Mouse (Mus musculus): ENCODE data around the gene Ackr4. TPM values are rescaled to one million over a fixed set of nuclear protein-coding genes. Genes with fewer than 3 reads are reported as not detected.

Ackr4 gene
- polyA plus RNA-seq, 1 experiment from 2014 or later: 1.1 TPM

DNA sequence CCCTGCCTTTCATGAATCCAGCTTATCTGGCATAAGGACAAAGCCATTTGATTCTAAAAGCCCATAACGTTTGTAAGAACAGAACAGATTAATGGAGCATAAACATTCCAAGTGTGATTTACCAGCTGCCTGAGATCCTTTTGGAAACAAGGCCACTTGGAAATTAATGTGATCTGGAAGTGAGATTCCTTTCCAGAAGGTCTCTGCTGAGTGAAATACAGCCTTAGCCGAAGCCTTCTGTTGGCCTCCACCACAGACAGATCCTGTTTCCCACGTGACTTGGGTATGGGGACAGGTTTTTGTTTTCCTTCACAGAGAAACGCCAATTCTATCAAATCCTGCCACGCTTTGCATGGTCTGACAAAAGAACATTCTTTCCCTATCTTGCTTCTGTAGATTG, 3.1 kb downstream of the Ackr4 start:
- Histone ChIP-seq H3K36me3 (ENCODE audit: control insufficient read depth, insufficient read depth, low read length) (no peaks in the 10 kb centered on the region), H3K4me3 (ENCODE audit: low read depth, low read length) (no peak overlapping the region), H3K4me2 (ENCODE audit: low read length) (no peak overlapping the region), H3K27me3 (ENCODE audit: control insufficient read depth, insufficient read depth, low read depth, low read length) (no peaks in the 10 kb centered on the region), H3K9me3 (replicated peaks; ENCODE audit: control insufficient read depth, low read length, poor library complexity, severe bottlenecking) (no peaks in the 10 kb centered on the region), H3K4me1 (ENCODE audit: control insufficient read depth, insufficient read depth, low read length) (peaks cover 10% of the 10 kb centered on the region), H3K9ac (ENCODE audit: low read depth, low read length) (no peak overlapping the region), H3K27ac (ENCODE audit: low read length) (no peak overlapping the region)
- WGBS: 31% methylated on average over 5 of the region's 5 CpGs
- ATAC-seq: no peak

DNA sequence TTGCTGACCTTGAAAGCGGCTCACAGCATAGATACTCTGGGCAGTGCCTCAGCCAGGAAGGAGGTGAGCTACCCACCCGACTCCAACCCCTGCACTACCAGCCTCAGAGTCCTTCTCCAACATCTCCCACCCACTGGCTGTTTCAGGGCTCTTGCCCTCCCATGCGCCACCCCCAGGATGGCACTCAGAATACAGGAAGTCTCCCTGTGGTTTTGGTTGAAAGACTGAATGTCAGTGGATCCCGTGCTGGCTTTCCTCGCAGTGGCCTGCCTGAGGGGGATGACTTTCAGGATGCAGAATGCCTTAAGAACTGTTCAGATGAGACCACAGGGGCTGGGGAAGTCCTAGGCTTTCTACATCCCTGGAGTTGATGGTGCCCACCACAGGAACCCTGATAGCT, 3.6 kb downstream of the Ackr4 start:
- no peak for ATAC-seq
- H3K9me3 ChIP-seq (replicated peaks; ENCODE audit: control insufficient read depth, low read length, poor library complexity, severe bottlenecking): no peaks in the 10 kb centered on the region
- no peaks in the 10 kb centered on the region for H3K27me3 ChIP-seq (ENCODE audit: control insufficient read depth, insufficient read depth, low read depth, low read length)
- no peak overlapping the region for H3K27ac ChIP-seq (ENCODE audit: low read length)
- H3K36me3 ChIP-seq (ENCODE audit: control insufficient read depth, insufficient read depth, low read length): no peaks in the 10 kb centered on the region
- H3K4me3 ChIP-seq (ENCODE audit: low read depth, low read length): no peak overlapping the region
- no peak overlapping the region for H3K4me2 ChIP-seq (ENCODE audit: low read length)
- no peak overlapping the region for H3K9ac ChIP-seq (ENCODE audit: low read depth, low read length)
- peaks cover 6% of the 10 kb centered on the region for H3K4me1 ChIP-seq (ENCODE audit: control insufficient read depth, insufficient read depth, low read length)
- 78% methylated on average over 5 of the region's 5 CpGs for WGBS

- no peaks in the 10 kb centered on the region for H3K27me3 ChIP-seq (ENCODE audit: control insufficient read depth, insufficient read depth, low read depth, low read length)
- H3K4me1 ChIP-seq (ENCODE audit: control insufficient read depth, insufficient read depth, low read length): no peaks in the 10 kb centered on the region
- H3K27ac ChIP-seq (ENCODE audit: low read length): no peak overlapping the region
- H3K9ac ChIP-seq (ENCODE audit: low read depth, low read length): no peak overlapping the region
- H3K4me3 ChIP-seq (ENCODE audit: low read depth, low read length): no peak overlapping the region
- H3K4me2 ChIP-seq (ENCODE audit: low read length): no peak overlapping the region
- no peaks in the 10 kb centered on the region for H3K36me3 ChIP-seq (ENCODE audit: control insufficient read depth, insufficient read depth, low read length)
- no peak for ATAC-seq
- 88% methylated on average over 5 of the region's 5 CpGs for WGBS
- H3K9me3 ChIP-seq (replicated peaks; ENCODE audit: control insufficient read depth, low read length, poor library complexity, severe bottlenecking): no peaks in the 10 kb centered on the region
Measured at GRCm38 (mm10) chr9:104109151-104109550, 17.6 kb downstream of the Ackr4 start.

DNA sequence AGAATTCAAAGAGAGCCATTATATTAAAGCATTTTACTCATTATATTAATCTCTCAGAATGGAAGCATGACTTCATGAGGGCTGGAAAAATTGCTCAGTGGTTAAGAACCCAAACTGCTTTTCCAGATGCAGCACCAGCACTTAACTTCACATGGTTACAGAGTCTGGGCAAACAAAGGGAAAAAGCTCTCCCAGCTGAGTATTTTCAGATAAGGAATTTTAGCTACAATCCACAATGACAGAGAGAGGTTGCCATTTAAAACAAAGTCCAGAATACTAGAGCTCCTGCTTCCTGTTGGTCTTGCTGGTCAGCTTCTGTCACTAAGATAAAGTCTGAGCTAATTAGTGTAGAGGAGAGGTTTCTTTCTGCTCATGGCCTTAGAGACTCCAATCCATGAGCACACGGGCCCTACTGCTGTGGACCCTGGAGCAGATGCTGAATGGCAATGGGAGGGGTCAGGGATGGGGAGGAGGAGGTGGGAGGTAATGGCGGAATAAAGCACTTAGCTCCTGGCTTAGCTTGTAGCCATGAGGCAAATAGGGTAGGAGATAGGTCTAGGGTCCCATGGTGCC, 18.1 kb downstream of the Ackr4 start:
- WGBS: 68% methylated on average over 2 of the region's 2 CpGs
- no peak overlapping the region for H3K4me2 ChIP-seq (ENCODE audit: low read length)
- no peaks in the 10 kb centered on the region for H3K4me1 ChIP-seq (ENCODE audit: control insufficient read depth, insufficient read depth, low read length)
- no peak overlapping the region for H3K9ac ChIP-seq (ENCODE audit: low read depth, low read length)
- no peak overlapping the region for H3K4me3 ChIP-seq (ENCODE audit: low read depth, low read length)
- no peak for ATAC-seq
- H3K27ac ChIP-seq (ENCODE audit: low read length): no peak overlapping the region
- H3K36me3 ChIP-seq (ENCODE audit: control insufficient read depth, insufficient read depth, low read length): no peaks in the 10 kb centered on the region
- no peaks in the 10 kb centered on the region for H3K9me3 ChIP-seq (replicated peaks; ENCODE audit: control insufficient read depth, low read length, poor library complexity, severe bottlenecking)
- H3K27me3 ChIP-seq (ENCODE audit: control insufficient read depth, insufficient read depth, low read depth, low read length): no peaks in the 10 kb centered on the region

DNA sequence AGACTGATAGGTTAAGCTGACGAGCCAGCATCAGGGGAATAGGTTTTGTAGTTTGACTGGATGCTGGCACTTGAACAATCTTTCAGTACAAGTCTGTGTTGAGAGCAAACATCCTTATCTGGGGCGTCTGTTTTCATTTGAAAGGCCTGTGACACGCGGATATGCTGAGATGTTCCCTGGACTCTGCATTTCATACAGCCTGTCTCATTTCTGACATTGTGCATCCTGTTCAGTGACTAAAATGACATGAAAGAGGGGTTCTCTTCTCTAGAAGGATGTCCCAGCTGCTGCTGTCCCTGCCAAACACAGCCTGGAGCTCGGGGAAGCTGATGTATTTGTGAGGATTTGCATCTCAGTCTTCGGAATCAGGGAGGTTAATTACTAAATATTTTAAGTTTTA, 19.3 kb downstream of the Ackr4 start:
- 77% methylated on average over 6 of the region's 6 CpGs for WGBS
- H3K27ac ChIP-seq (ENCODE audit: low read length): no peak overlapping the region
- H3K4me3 ChIP-seq (ENCODE audit: low read depth, low read length): no peak overlapping the region
- ATAC-seq: no peak
- H3K27me3 ChIP-seq (ENCODE audit: control insufficient read depth, insufficient read depth, low read depth, low read length): no peaks in the 10 kb centered on the region
- H3K9ac ChIP-seq (ENCODE audit: low read depth, low read length): no peak overlapping the region
- H3K4me2 ChIP-seq (ENCODE audit: low read length): no peak overlapping the region
- no peaks in the 10 kb centered on the region; the same call in 1 of the 2 replicates for H3K4me1 ChIP-seq (ENCODE audit: control insufficient read depth, insufficient read depth, low read length)
- no peaks in the 10 kb centered on the region for H3K36me3 ChIP-seq (ENCODE audit: control insufficient read depth, insufficient read depth, low read length)
- H3K9me3 ChIP-seq (replicated peaks; ENCODE audit: control insufficient read depth, low read length, poor library complexity, severe bottlenecking): no peaks in the 10 kb centered on the region

- ATAC-seq: no peak
- 87% methylated on average over 9 of the region's 9 CpGs for WGBS
Measured at GRCm38 (mm10) chr9:104106930-104107329, 19.8 kb downstream of the Ackr4 start.

GRCm38 (mm10) chr9:104104986-104105385, 21.7 kb downstream of the Ackr4 start:
- H3K36me3 ChIP-seq (ENCODE audit: control insufficient read depth, insufficient read depth, low read length): no peaks in the 10 kb centered on the region
- no peak overlapping the region for H3K4me2 ChIP-seq (ENCODE audit: low read length)
- H3K9ac ChIP-seq (ENCODE audit: low read depth, low read length): no peak overlapping the region
- no peak for ATAC-seq
- no peaks in the 10 kb centered on the region for H3K27me3 ChIP-seq (ENCODE audit: control insufficient read depth, insufficient read depth, low read depth, low read length)
- no peaks in the 10 kb centered on the region for H3K9me3 ChIP-seq (replicated peaks; ENCODE audit: control insufficient read depth, low read length, poor library complexity, severe bottlenecking)
- H3K27ac ChIP-seq (ENCODE audit: low read length): no peak overlapping the region
- 87% methylated on average over 2 of the region's 2 CpGs for WGBS
- no peak overlapping the region for H3K4me3 ChIP-seq (ENCODE audit: low read depth, low read length)
- no peaks in the 10 kb centered on the region; the same call in 1 of the 2 replicates for H3K4me1 ChIP-seq (ENCODE audit: control insufficient read depth, insufficient read depth, low read length)

More at GRCm38 (mm10) chr9:104106930-104107329, 19.8 kb downstream of the Ackr4 start:
- H3K4me3 ChIP-seq (ENCODE audit: low read depth, low read length): no peak overlapping the region
- H3K27me3 ChIP-seq (ENCODE audit: control insufficient read depth, insufficient read depth, low read depth, low read length): no peaks in the 10 kb centered on the region
- no peaks in the 10 kb centered on the region for H3K36me3 ChIP-seq (ENCODE audit: control insufficient read depth, insufficient read depth, low read length)
- H3K9ac ChIP-seq (ENCODE audit: low read depth, low read length): no peak overlapping the region
- no peak overlapping the region for H3K4me2 ChIP-seq (ENCODE audit: low read length)
- no peaks in the 10 kb centered on the region for H3K9me3 ChIP-seq (replicated peaks; ENCODE audit: control insufficient read depth, low read length, poor library complexity, severe bottlenecking)
- no peaks in the 10 kb centered on the region; the same call in 1 of the 2 replicates for H3K4me1 ChIP-seq (ENCODE audit: control insufficient read depth, insufficient read depth, low read length)
- H3K27ac ChIP-seq (ENCODE audit: low read length): no peak overlapping the region

- H3K4me3 ChIP-seq (ENCODE audit: low read depth, low read length): no peak overlapping the region
- H3K4me2 ChIP-seq (ENCODE audit: low read length): no peak overlapping the region
- H3K9ac ChIP-seq (ENCODE audit: low read depth, low read length): no peak overlapping the region
- no peaks in the 10 kb centered on the region; the same call in 1 of the 2 replicates for H3K4me1 ChIP-seq (ENCODE audit: control insufficient read depth, insufficient read depth, low read length)
- H3K9me3 ChIP-seq (replicated peaks; ENCODE audit: control insufficient read depth, low read length, poor library complexity, severe bottlenecking): no peaks in the 10 kb centered on the region
- H3K27me3 ChIP-seq (ENCODE audit: control insufficient read depth, insufficient read depth, low read depth, low read length): no peaks in the 10 kb centered on the region
- H3K27ac ChIP-seq (ENCODE audit: low read length): no peak overlapping the region
- no peaks in the 10 kb centered on the region for H3K36me3 ChIP-seq (ENCODE audit: control insufficient read depth, insufficient read depth, low read length)
- 27% methylated on average over 2 of the region's 2 CpGs for WGBS
- ATAC-seq: no peak
Measured at GRCm38 (mm10) chr9:104102901-104103300, 23.8 kb downstream of the Ackr4 start.

- H3K4me1 ChIP-seq (ENCODE audit: control insufficient read depth, insufficient read depth, low read length): no peaks in the 10 kb centered on the region; the same call in 1 of the 2 replicates
- H3K4me3 ChIP-seq (ENCODE audit: low read depth, low read length): no peak overlapping the region
- H3K27me3 ChIP-seq (ENCODE audit: control insufficient read depth, insufficient read depth, low read depth, low read length): no peaks in the 10 kb centered on the region
- no peak overlapping the region for H3K9ac ChIP-seq (ENCODE audit: low read depth, low read length)
- H3K9me3 ChIP-seq (replicated peaks; ENCODE audit: control insufficient read depth, low read length, poor library complexity, severe bottlenecking): no peaks in the 10 kb centered on the region
- H3K27ac ChIP-seq (ENCODE audit: low read length): no peak overlapping the region
- no peak for ATAC-seq
- 35% methylated on average over 6 of the region's 6 CpGs for WGBS
- H3K4me2 ChIP-seq (ENCODE audit: low read length): no peak overlapping the region
- H3K36me3 ChIP-seq (ENCODE audit: control insufficient read depth, insufficient read depth, low read length): no peaks in the 10 kb centered on the region
Measured at GRCm38 (mm10) chr9:104102301-104102700, 24.4 kb downstream of the Ackr4 start.
